Mouse (Mus musculus) limb, embryonic 12.5 days (tissue): ENCODE results near the gene Wscd2. TPM values are rescaled to one million over a fixed set of nuclear protein-coding genes. Genes with fewer than 3 reads are reported as not detected.

ENCODE experiments used
- ATAC-seq: fragments of 200-750 bp; cut with Nextera tagmentation; 2 replicates; pipeline ENCODE4 v1.8.0; 2017; ENCODE audit warnings: low read depth, moderate TSS enrichment; ENCODE audit not compliant: insufficient number of reproducible peaks, insufficient read depth, low FRiP score, low TSS enrichment
- H3K27ac ChIP-seq: fragments of 300-500 bp; sonication (generic); 2 replicates; pipeline ENCODE4 v1.5.1; 2016; ENCODE audit warnings: mild to moderate bottlenecking, moderate library complexity
- H3K27me3 ChIP-seq: fragments of 300-500 bp; sonication (generic); 2 replicates; pipeline ENCODE4 v1.6.1; 2016; ENCODE audit warnings: mild to moderate bottlenecking, moderate library complexity
- H3K36me3 ChIP-seq: fragments of 300-500 bp; sonication (generic); 2 replicates; pipeline ENCODE4 v1.6.1; 2016; ENCODE audit warnings: mild to moderate bottlenecking, moderate library complexity
- H3K4me1 ChIP-seq: fragments of 300-500 bp; sonication (generic); replicated peaks from 2 replicates; pipeline ENCODE4 v1.6.1; 2016
- H3K4me2 ChIP-seq: fragments of 300-500 bp; sonication (generic); 2 replicates; pipeline ENCODE4 v1.6.1; 2016; ENCODE audit warnings: mild to moderate bottlenecking, moderate library complexity
- H3K4me3 ChIP-seq: fragments of 300-500 bp; sonication (generic); replicated peaks from 2 replicates; pipeline ENCODE4 v1.5.1; 2016; ENCODE audit warnings: mild to moderate bottlenecking
- H3K9ac ChIP-seq: fragments of 300-500 bp; sonication (generic); replicated peaks from 2 replicates; pipeline ENCODE4 v1.6.1; 2016; ENCODE audit warnings: mild to moderate bottlenecking, moderate library complexity
- H3K9me3 ChIP-seq: fragments of 300-500 bp; sonication (generic); 2 replicates; pipeline ENCODE4 v1.6.1; 2016; ENCODE audit warnings: mild to moderate bottlenecking, moderate library complexity
- WGBS: fragments of 180-500 bp; shearing (Covaris S2); methylation state at CpG from one replicate; pipeline ENCODE4 v1.1.7; 2016; 5-methylcytosine and 5-hydroxymethylcytosine counted together
- polyA plus RNA-seq: library from polyadenylated mRNA; unstranded; fragments of >200 nt; fragmentation: Nextera tagmentation; extraction: Ambion mirVana; gene quantifications from 2 replicates; pipeline ENCODE4 v1.2.1, GENCODE M21; 2016

Wscd2 gene
- polyA plus RNA-seq, 1 experiment from 2014 or later, result 5.4 TPM

- 57% methylated on average over 2 of the region's 2 CpGs for WGBS
- no peak for ATAC-seq
- peaks cover 46% of the 10 kb centered on the region for H3K4me1 ChIP-seq
Observed at GRCm38 (mm10) chr5:113554571-113554970, 64.4 kb downstream of the Wscd2 start.

GRCm38 (mm10) chr5:113555684-113556083 is 65.6 kb downstream of the Wscd2 start:
- Histone ChIP-seq H3K9me3 (no peaks in the 10 kb centered on the region), H3K4me1 (peaks cover 39% of the 10 kb centered on the region)

More at GRCm38 (mm10) chr5:113554571-113554970, 64.4 kb downstream of the Wscd2 start:
- Histone ChIP-seq H3K4me3 (no peak overlapping the region), H3K4me2 (no peak overlapping the region), H3K9ac (no peak overlapping the region), H3K9me3 (no peaks in the 10 kb centered on the region), H3K27ac (no peak overlapping the region), H3K27me3 (peaks cover 36% of the 10 kb centered on the region), H3K36me3 (no peaks in the 10 kb centered on the region)

GRCm38 (mm10) chr5:113558065-113558464 is 67.9 kb downstream of the Wscd2 start:
- 87% methylated on average over 8 of the region's 8 CpGs for WGBS

More at GRCm38 (mm10) chr5:113555684-113556083, 65.6 kb downstream of the Wscd2 start:
- no peak overlapping the region for H3K4me2 ChIP-seq
- H3K4me3 ChIP-seq, result no peak overlapping the region
- no peaks in the 10 kb centered on the region for H3K36me3 ChIP-seq
- ATAC-seq, result no peak
- H3K27ac ChIP-seq, result no peak overlapping the region
- H3K9ac ChIP-seq, result no peak overlapping the region
- WGBS, result 72% methylated on average over 2 of the region's 2 CpGs
- H3K27me3 ChIP-seq, result peaks cover 28% of the 10 kb centered on the region

GRCm38 (mm10) chr5:113559627-113560026 is 69.5 kb downstream of the Wscd2 start:
- WGBS, result 81% methylated on average over 5 of the region's 5 CpGs
- Histone ChIP-seq H3K9ac (no peak overlapping the region), H3K4me3 (no peak overlapping the region), H3K27ac (no peak overlapping the region), H3K36me3 (no peaks in the 10 kb centered on the region), H3K4me1 (peaks cover 5% of the 10 kb centered on the region), H3K9me3 (no peaks in the 10 kb centered on the region), H3K27me3 (peaks cover 4% of the 10 kb centered on the region; the same call in 1 of the 2 replicates), H3K4me2 (no peak overlapping the region)
- ATAC-seq, result no peak

More at GRCm38 (mm10) chr5:113558065-113558464, 67.9 kb downstream of the Wscd2 start:
- H3K9me3 ChIP-seq, result no peaks in the 10 kb centered on the region
- ATAC-seq, result no peak
- no peak overlapping the region for H3K4me2 ChIP-seq
- H3K4me1 ChIP-seq, result peaks cover 20% of the 10 kb centered on the region
- H3K27me3 ChIP-seq, result peaks cover 4% of the 10 kb centered on the region; the same call in 1 of the 2 replicates
- H3K9ac ChIP-seq, result no peak overlapping the region
- H3K4me3 ChIP-seq, result no peak overlapping the region
- no peaks in the 10 kb centered on the region for H3K36me3 ChIP-seq
- H3K27ac ChIP-seq, result no peak overlapping the region

- H3K36me3 ChIP-seq, result no peaks in the 10 kb centered on the region
- H3K27ac ChIP-seq, result no peak overlapping the region
- no peak overlapping the region for H3K4me2 ChIP-seq
- H3K4me3 ChIP-seq, result no peak overlapping the region
- no peak for ATAC-seq
- H3K4me1 ChIP-seq, result no peaks in the 10 kb centered on the region
- no peaks in the 10 kb centered on the region for H3K9me3 ChIP-seq
- no peaks in the 10 kb centered on the region for H3K27me3 ChIP-seq
- 29% methylated on average over 4 of the region's 4 CpGs for WGBS
- no peak overlapping the region for H3K9ac ChIP-seq
Observed at GRCm38 (mm10) chr5:113564463-113564862, 74.3 kb downstream of the Wscd2 start.

GRCm38 (mm10) chr5:113565101-113565854 is 75.1 kb downstream of the Wscd2 start:
- Histone ChIP-seq H3K4me3 (no peak overlapping the region), H3K27me3 (no peaks in the 10 kb centered on the region), H3K4me1 (no peaks in the 10 kb centered on the region), H3K27ac (no peak overlapping the region), H3K9me3 (no peaks in the 10 kb centered on the region), H3K4me2 (no peak overlapping the region), H3K9ac (no peak overlapping the region), H3K36me3 (no peaks in the 10 kb centered on the region)
- 80% methylated on average over 10 of the region's 10 CpGs for WGBS
- no peak for ATAC-seq

- no peak for ATAC-seq
- no peaks in the 10 kb centered on the region for H3K9me3 ChIP-seq
- H3K36me3 ChIP-seq, result no peaks in the 10 kb centered on the region
- no peak overlapping the region for H3K9ac ChIP-seq
- no peak overlapping the region for H3K4me3 ChIP-seq
- WGBS, result 78% methylated on average over 12 of the region's 12 CpGs
- H3K27ac ChIP-seq, result no peak overlapping the region
- no peaks in the 10 kb centered on the region; the same call in 1 of the 2 replicates for H3K4me1 ChIP-seq
- no peak overlapping the region for H3K4me2 ChIP-seq
- no peaks in the 10 kb centered on the region for H3K27me3 ChIP-seq
Observed at GRCm38 (mm10) chr5:113565858-113566257, 75.7 kb downstream of the Wscd2 start.

GRCm38 (mm10) chr5:113570056-113570717 is 80.1 kb downstream of the Wscd2 start:
- Histone ChIP-seq H3K27ac (no peak overlapping the region), H3K36me3 (no peaks in the 10 kb centered on the region), H3K4me2 (no peak overlapping the region), H3K9ac (no peak overlapping the region), H3K4me3 (no peak overlapping the region), H3K27me3 (0 out of 2 replicates have a peak, but pooled peaks cover 3% of the 10 kb centered on the region), H3K4me1 (no peaks in the 10 kb centered on the region; the same call in 1 of the 2 replicates), H3K9me3 (no peaks in the 10 kb centered on the region)
- 17% methylated on average over 7 of the region's 7 CpGs for WGBS
- no peak for ATAC-seq

GRCm38 (mm10) chr5:113577555-113577954 is 87.4 kb downstream of the Wscd2 start:
- no peaks in the 10 kb centered on the region for H3K36me3 ChIP-seq
- no peak overlapping the region for H3K27ac ChIP-seq
- H3K27me3 ChIP-seq, result no peaks in the 10 kb centered on the region
- peak overlapping the region; percentile 40 for H3K4me2 ChIP-seq
- H3K9me3 ChIP-seq, result 0 out of 2 replicates have a peak, but pooled peaks cover 2% of the 10 kb centered on the region
- 0 out of 2 replicates have a peak overlapping the region, but pooled peaks have one; percentile 12 for H3K9ac ChIP-seq
- ATAC-seq, result no peak
- H3K4me3 ChIP-seq, result peak overlapping the region; percentile 21
- WGBS, result 68% methylated on average over 7 of the region's 7 CpGs
- H3K4me1 ChIP-seq, result peaks cover 25% of the 10 kb centered on the region

- H3K9ac ChIP-seq, result no peak overlapping the region
- WGBS, result 86% methylated on average over 6 of the region's 6 CpGs
Observed at GRCm38 (mm10) chr5:113578428-113578827, 88.3 kb downstream of the Wscd2 start.

GRCm38 (mm10) chr5:113579128-113579527 is 89.0 kb downstream of the Wscd2 start:
- no peak for ATAC-seq
- H3K27ac ChIP-seq, result no peak overlapping the region
- H3K4me1 ChIP-seq, result peaks cover 33% of the 10 kb centered on the region
- H3K4me3 ChIP-seq, result no peak overlapping the region
- H3K36me3 ChIP-seq, result no peaks in the 10 kb centered on the region
- H3K9me3 ChIP-seq, result 0 out of 2 replicates have a peak, but pooled peaks cover 2% of the 10 kb centered on the region
- no peak overlapping the region for H3K4me2 ChIP-seq
- 69% methylated on average over 4 of the region's 4 CpGs for WGBS
- H3K27me3 ChIP-seq, result no peaks in the 10 kb centered on the region
- no peak overlapping the region for H3K9ac ChIP-seq

More at GRCm38 (mm10) chr5:113578428-113578827, 88.3 kb downstream of the Wscd2 start:
- no peak for ATAC-seq
- H3K36me3 ChIP-seq, result no peaks in the 10 kb centered on the region
- 0 out of 2 replicates have a peak, but pooled peaks cover 2% of the 10 kb centered on the region for H3K9me3 ChIP-seq
- H3K4me2 ChIP-seq, result no peak overlapping the region
- H3K4me1 ChIP-seq, result peaks cover 26% of the 10 kb centered on the region
- H3K27ac ChIP-seq, result no peak overlapping the region
- no peaks in the 10 kb centered on the region for H3K27me3 ChIP-seq
- no peak overlapping the region for H3K4me3 ChIP-seq
